Mouse (Mus musculus) liver, embryonic 16.5 days (tissue): ENCODE results near the gene Prr22. TPM values are rescaled to one million over a fixed set of nuclear protein-coding genes. Genes with fewer than 3 reads are reported as not detected.

Source experiments
- ATAC-seq: fragments of 200-750 bp; cut with Nextera tagmentation; 2 replicates; pipeline ENCODE4 v1.8.0; 2017; ENCODE audit warnings: low read depth, mild to moderate bottlenecking, moderate number of reproducible peaks, moderate library complexity
- H3K27ac ChIP-seq: fragments of 300-500 bp; sonication (generic); 2 replicates; pipeline ENCODE4 v1.5.1; 2014; ENCODE audit warnings: mild to moderate bottlenecking, low read length
- H3K27me3 ChIP-seq: fragments of 300-500 bp; sonication (generic); 2 replicates; pipeline ENCODE4 v1.6.1; 2014; ENCODE audit warnings: low read depth, low read length, mixed read lengths; ENCODE audit not compliant: control insufficient read depth, insufficient read depth
- H3K36me3 ChIP-seq: fragments of 300-500 bp; sonication (generic); 2 replicates; pipeline ENCODE4 v1.6.1; 2014; ENCODE audit warnings: mild to moderate bottlenecking; ENCODE audit not compliant: control insufficient read depth, insufficient read depth
- H3K4me1 ChIP-seq: fragments of 300-500 bp; sonication (generic); 2 replicates; pipeline ENCODE4 v1.6.1; 2014; ENCODE audit warnings: low read depth, low read length, mixed read lengths; ENCODE audit not compliant: control insufficient read depth
- H3K4me2 ChIP-seq: fragments of 300-500 bp; sonication (generic); 2 replicates; pipeline ENCODE4 v1.6.1; 2014; ENCODE audit warnings: low read depth, low read length, mixed read lengths
- H3K4me3 ChIP-seq: fragments of 300-500 bp; sonication (generic); 2 replicates; pipeline ENCODE4 v1.5.1; 2014; ENCODE audit warnings: low read depth, mild to moderate bottlenecking, low read length
- H3K9ac ChIP-seq: fragments of 300-500 bp; sonication (generic); 2 replicates; pipeline ENCODE4 v1.6.1; 2014; ENCODE audit warnings: low read depth, low read length
- H3K9me3 ChIP-seq: fragments of 300-500 bp; sonication (generic); replicated peaks from 2 replicates; pipeline ENCODE4 v1.6.1; 2016; ENCODE audit warnings: low read length; ENCODE audit not compliant: control insufficient read depth
- WGBS: fragments of 180-500 bp; shearing (Covaris S2); extraction: QIAGEN DNeasy Blood & Tissue Kit; methylation state at CpG from one replicate; pipeline ENCODE4 v1.1.7; 2014; ENCODE audit not compliant: insufficient replicate concordance; 5-methylcytosine and 5-hydroxymethylcytosine counted together
- polyA plus RNA-seq: library from polyadenylated mRNA; unstranded; fragments of >200 nt; fragmentation: Nextera tagmentation; extraction: Ambion mirVana; gene quantifications from 2 replicates; pipeline ENCODE4 v1.2.1, GENCODE M21; 2015

Prr22 gene
- polyA plus RNA-seq, 1 experiment from 2014 or later: 0.42 TPM

- WGBS: 74% methylated on average over 6 of the region's 6 CpGs
- H3K36me3 ChIP-seq: no peaks in the 10 kb centered on the region; the same call in 1 of the 2 replicates
- H3K9ac ChIP-seq: no peak overlapping the region
- peaks cover 27% of the 10 kb centered on the region for H3K4me1 ChIP-seq
- H3K27ac ChIP-seq: 0 out of 2 replicates have a peak overlapping the region, but pooled peaks have one; percentile 6
- H3K4me2 ChIP-seq: no peak overlapping the region
- no peak for ATAC-seq
- H3K4me3 ChIP-seq: no peak overlapping the region
- H3K27me3 ChIP-seq: no peaks in the 10 kb centered on the region
- no peaks in the 10 kb centered on the region for H3K9me3 ChIP-seq
These were observed 19.2 kb downstream of the Prr22 start for GRCm38 (mm10) chr17:56789286-56789685.

GRCm38 (mm10) chr17:56792588-56792987 lies 22.5 kb downstream of the Prr22 start:
- ATAC-seq: no peak
- H3K27ac ChIP-seq: peak overlapping the region; percentile 88
- H3K9ac ChIP-seq: no peak overlapping the region

GRCm38 (mm10) chr17:56793614-56794319 lies 23.7 kb downstream of the Prr22 start:
- Histone ChIP-seq H3K9ac (peak overlapping the region; percentile 38), H3K4me3 (peak overlapping the region; percentile 45), H3K9me3 (no peaks in the 10 kb centered on the region), H3K27ac (peak overlapping the region; percentile 88), H3K4me2 (peak overlapping the region; percentile 53), H3K36me3 (no peaks in the 10 kb centered on the region; the same call in 1 of the 2 replicates), H3K4me1 (peaks cover 25% of the 10 kb centered on the region), H3K27me3 (no peaks in the 10 kb centered on the region)
- peak; percentile 95 for ATAC-seq
- WGBS: 35% methylated on average over 6 of the region's 6 CpGs

More at GRCm38 (mm10) chr17:56792588-56792987, 22.5 kb downstream of the Prr22 start:
- no peaks in the 10 kb centered on the region for H3K27me3 ChIP-seq
- WGBS: 80% methylated on average over 3 of the region's 3 CpGs
- peaks cover 27% of the 10 kb centered on the region for H3K4me1 ChIP-seq
- H3K4me2 ChIP-seq: no peak overlapping the region
- no peaks in the 10 kb centered on the region; the same call in 1 of the 2 replicates for H3K36me3 ChIP-seq
- no peak overlapping the region for H3K4me3 ChIP-seq
- H3K9me3 ChIP-seq: no peaks in the 10 kb centered on the region

DNA sequence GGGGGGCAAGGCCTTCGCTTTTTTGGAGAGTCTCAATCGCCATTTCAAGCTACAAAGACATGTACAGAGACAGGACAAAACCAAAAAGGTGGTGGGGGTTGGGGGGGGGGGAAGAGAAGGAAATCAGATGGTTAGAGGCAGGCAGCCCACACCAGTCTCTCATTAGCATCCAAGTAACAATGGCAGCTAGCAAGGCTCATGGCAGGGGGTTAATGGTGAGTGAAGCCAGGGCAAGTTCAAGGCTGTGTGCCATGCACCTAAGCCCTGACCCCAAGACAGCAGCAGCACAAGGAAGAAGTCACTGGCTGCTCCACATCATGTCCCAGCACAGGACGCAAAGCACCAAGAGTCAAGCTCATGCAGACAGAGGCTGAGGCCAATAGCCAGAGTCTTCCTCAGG lies 29.2 kb downstream of the Prr22 start:
- peaks cover 16% of the 10 kb centered on the region for H3K36me3 ChIP-seq

DNA sequence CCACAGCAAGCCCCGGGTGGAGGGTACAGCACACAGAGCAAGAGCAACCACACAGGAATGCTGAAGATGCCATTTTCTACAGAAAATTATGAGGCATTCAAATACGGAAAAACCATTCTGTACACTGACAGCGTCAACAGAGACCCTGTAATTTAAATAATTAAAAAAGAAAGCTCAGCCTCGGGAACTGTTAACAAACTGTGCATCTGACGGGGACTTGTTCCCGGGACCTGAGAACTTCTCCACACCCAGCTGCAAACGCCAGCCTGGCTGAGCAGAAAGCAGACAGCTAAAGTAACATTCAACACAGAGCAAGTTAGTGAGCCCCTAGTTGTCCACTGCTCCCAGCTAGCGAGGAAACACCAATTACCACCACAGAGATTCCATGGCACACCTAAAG lies 32.0 kb downstream of the Prr22 start:
- Histone ChIP-seq H3K9ac (no peak overlapping the region), H3K9me3 (no peaks in the 10 kb centered on the region), H3K4me1 (no peaks in the 10 kb centered on the region), H3K4me3 (no peak overlapping the region), H3K36me3 (peaks cover 16% of the 10 kb centered on the region), H3K27me3 (no peaks in the 10 kb centered on the region), H3K4me2 (no peak overlapping the region), H3K27ac (no peak overlapping the region)
- 81% methylated on average over 8 of the region's 8 CpGs for WGBS
- ATAC-seq: no peak

More for the DNA sequence above, 29.2 kb downstream of the Prr22 start:
- H3K9me3 ChIP-seq: no peaks in the 10 kb centered on the region
- H3K27me3 ChIP-seq: no peaks in the 10 kb centered on the region
- WGBS: 78% methylated on average over 3 of the region's 3 CpGs
- no peak overlapping the region for H3K4me3 ChIP-seq
- no peaks in the 10 kb centered on the region; the same call in 1 of the 2 replicates for H3K4me1 ChIP-seq
- H3K9ac ChIP-seq: no peak overlapping the region
- ATAC-seq: no peak
- no peak overlapping the region for H3K27ac ChIP-seq
- H3K4me2 ChIP-seq: no peak overlapping the region

GRCm38 (mm10) chr17:56804952-56805351 lies 34.9 kb downstream of the Prr22 start:
- Histone ChIP-seq H3K4me3 (no peak overlapping the region), H3K4me1 (peaks cover 1% of the 10 kb centered on the region), H3K4me2 (no peak overlapping the region), H3K9ac (no peak overlapping the region), H3K9me3 (no peaks in the 10 kb centered on the region), H3K36me3 (peaks cover 9% of the 10 kb centered on the region), H3K27ac (no peak overlapping the region), H3K27me3 (no peaks in the 10 kb centered on the region)
- WGBS: 83% methylated on average over 5 of the region's 5 CpGs
- no peak for ATAC-seq

DNA sequence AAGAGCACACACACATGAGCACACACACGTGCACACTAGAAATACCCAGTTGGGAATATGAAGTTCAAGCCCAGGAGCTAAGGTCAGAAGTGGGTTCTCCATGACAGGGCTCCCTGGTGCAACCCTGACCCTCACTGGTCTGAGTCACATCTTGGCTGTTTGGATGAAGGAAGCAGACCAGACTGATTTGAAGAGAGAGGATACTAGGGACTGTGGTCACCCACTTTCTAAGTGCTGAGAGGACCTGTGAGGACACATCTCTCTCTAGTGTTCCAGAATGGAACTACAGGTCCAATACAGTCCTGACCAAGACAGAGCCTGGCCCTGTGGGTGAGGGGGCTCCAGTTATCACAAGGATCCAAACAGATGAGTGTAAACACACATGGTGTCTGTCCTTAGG lies 35.7 kb downstream of the Prr22 start:
- Histone ChIP-seq H3K27me3 (no peaks in the 10 kb centered on the region), H3K4me3 (no peak overlapping the region), H3K4me1 (peaks cover 8% of the 10 kb centered on the region), H3K27ac (no peak overlapping the region), H3K36me3 (peaks cover 9% of the 10 kb centered on the region), H3K9me3 (no peaks in the 10 kb centered on the region), H3K4me2 (no peak overlapping the region), H3K9ac (no peak overlapping the region)
- 82% methylated on average over 1 of the region's 1 CpGs for WGBS
- no peak for ATAC-seq

GRCm38 (mm10) chr17:56808518-56808917 lies 38.5 kb downstream of the Prr22 start:
- H3K9me3 ChIP-seq: no peaks in the 10 kb centered on the region
- H3K27me3 ChIP-seq: no peaks in the 10 kb centered on the region
- H3K9ac ChIP-seq: no peak overlapping the region
- no peak overlapping the region for H3K4me3 ChIP-seq
- H3K27ac ChIP-seq: no peak overlapping the region
- WGBS: 13% methylated on average over 9 of the region's 9 CpGs
- H3K4me1 ChIP-seq: peaks cover 11% of the 10 kb centered on the region
- H3K36me3 ChIP-seq: peaks cover 2% of the 10 kb centered on the region
- no peak overlapping the region for H3K4me2 ChIP-seq
- ATAC-seq: peak; percentile 69

DNA sequence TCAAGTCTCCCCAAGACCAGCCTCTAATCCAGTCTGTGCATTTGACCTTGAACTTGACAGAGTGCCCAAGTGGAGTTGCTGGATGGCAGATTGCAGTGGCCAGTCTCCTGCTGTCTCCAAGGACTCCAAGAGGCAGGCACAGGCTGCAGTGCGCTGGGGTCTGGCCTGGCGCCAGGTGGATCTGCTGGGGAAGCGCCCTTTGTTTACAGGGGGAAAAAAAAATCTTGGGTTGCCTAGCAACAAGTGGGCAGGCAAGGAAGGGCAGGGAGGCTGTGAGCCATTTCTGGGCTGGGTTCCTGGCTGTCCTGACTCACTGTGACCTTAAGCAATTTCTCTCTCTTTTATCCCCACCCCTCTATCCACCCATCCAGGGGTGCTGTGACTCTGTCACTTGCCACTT lies 40.2 kb downstream of the Prr22 start:
- H3K9me3 ChIP-seq: no peaks in the 10 kb centered on the region
- H3K4me3 ChIP-seq: no peak overlapping the region
- no peak overlapping the region for H3K4me2 ChIP-seq
- H3K9ac ChIP-seq: no peak overlapping the region
- ATAC-seq: peak; percentile 47
- no peaks in the 10 kb centered on the region for H3K27me3 ChIP-seq
- WGBS: 21% methylated on average over 3 of the region's 3 CpGs
- no peak overlapping the region for H3K27ac ChIP-seq
- H3K4me1 ChIP-seq: peaks cover 22% of the 10 kb centered on the region
- no peaks in the 10 kb centered on the region for H3K36me3 ChIP-seq
